Mouse (Mus musculus): ENCODE data around the gene Snx29.

DNA sequence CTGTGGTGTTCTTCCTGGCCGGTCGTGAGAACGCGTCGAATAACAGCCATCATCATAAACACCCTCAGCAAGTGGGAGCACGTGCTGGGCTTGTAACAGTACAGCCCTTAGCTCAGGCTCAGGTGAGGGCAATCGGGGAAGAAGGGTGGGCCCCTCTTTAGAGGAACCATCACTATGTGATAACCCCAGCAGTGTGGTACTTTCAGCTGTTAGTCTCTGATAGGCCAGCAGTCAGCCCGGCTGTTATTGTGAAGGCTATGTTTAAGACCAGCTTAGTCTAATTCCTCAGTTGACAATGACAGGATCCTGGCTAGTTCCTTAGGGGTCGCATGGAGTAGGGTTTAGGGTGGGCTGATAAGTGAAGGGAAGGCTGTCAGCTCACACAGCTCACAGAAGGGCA is 362.6 kb downstream of the Snx29 start:
- TF ChIP-seq POU5F1 (IDR thresholded peaks at IDR 0.05; ENCODE audit: borderline replicate concordance, low read length) (no peak), CTCF (conservative IDR thresholded peaks at IDR 0.05; ENCODE audit: low read length) (no peak)

All from E14TG2a.4 (cell line).